Mouse (Mus musculus) thymus, adult 2 months (tissue): Measurements from ENCODE around the gene Plekha8.
A peak's percentile ranks its signal among the peaks of the same experiment; 100 is the strongest.

Experiments
- CTCF ChIP-seq: fragments of 200-500 bp; IDR thresholded peaks from 2 replicates; pipeline ENCODE4 v1.5.1; 2012; ENCODE audit warnings: mild to moderate bottlenecking, control low read depth, low read length, moderate library complexity, borderline replicate concordance; ENCODE audit not compliant: control insufficient read depth, poor library complexity, insufficient read depth; ENCODE audit errors: extremely low read depth
- POLR2A ChIP-seq: fragments of 200-500 bp; IDR thresholded peaks from 2 replicates; pipeline ENCODE4 v1.6.1; 2012; ENCODE audit warnings: mild to moderate bottlenecking, low read length, control low read depth, moderate library complexity; ENCODE audit not compliant: control insufficient read depth, poor library complexity, insufficient read depth; ENCODE audit errors: extremely low read depth

DNA sequence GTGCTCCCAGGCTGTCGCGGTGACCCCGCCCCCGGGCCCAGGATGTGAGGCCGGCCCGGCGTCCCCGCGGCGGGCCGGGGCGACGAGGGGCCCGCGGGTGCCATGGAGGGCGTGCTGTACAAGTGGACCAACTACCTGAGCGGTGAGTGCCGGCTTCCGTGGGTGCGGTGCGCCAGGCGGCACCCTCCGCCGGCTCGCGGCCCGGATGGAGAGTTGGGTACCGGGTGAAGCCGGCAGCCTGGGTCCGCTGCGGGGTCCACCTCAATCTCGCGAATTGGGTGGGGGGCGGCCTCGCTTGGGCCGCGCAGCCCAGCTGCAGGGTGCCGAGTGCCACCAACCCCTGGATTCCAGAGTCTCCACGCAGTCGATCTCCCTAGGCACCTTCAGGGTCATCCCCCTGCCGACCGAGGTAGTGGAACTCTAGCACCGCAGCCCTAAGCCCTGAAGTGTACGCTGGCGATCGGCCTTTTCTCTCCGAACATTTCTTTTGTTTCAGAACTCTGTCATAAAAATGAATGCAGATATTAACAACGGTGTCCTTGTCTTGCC, 493 bp downstream of the Plekha8 start:
- TF ChIP-seq POLR2A: no peak
- peak; percentile 14; the same call in 1 of the 2 replicates for TF ChIP-seq CTCF
